Mouse (Mus musculus) lung, adult 2 months (tissue): ENCODE results near the gene Scn11a.

ENCODE experiments used
- CTCF ChIP-seq: fragments of 200-500 bp; IDR thresholded peaks from 2 replicates; pipeline ENCODE4 v1.5.1; 2011; ENCODE audit warnings: mild to moderate bottlenecking, low read length, control low read depth; ENCODE audit not compliant: insufficient read depth
- POLR2A ChIP-seq: fragments of 200-500 bp; IDR thresholded peaks from 2 replicates; pipeline ENCODE4 v1.6.1; 2011; ENCODE audit warnings: low read depth, mild to moderate bottlenecking, control low read depth, low read length, borderline replicate concordance; ENCODE audit errors: extremely low read depth

DNA sequence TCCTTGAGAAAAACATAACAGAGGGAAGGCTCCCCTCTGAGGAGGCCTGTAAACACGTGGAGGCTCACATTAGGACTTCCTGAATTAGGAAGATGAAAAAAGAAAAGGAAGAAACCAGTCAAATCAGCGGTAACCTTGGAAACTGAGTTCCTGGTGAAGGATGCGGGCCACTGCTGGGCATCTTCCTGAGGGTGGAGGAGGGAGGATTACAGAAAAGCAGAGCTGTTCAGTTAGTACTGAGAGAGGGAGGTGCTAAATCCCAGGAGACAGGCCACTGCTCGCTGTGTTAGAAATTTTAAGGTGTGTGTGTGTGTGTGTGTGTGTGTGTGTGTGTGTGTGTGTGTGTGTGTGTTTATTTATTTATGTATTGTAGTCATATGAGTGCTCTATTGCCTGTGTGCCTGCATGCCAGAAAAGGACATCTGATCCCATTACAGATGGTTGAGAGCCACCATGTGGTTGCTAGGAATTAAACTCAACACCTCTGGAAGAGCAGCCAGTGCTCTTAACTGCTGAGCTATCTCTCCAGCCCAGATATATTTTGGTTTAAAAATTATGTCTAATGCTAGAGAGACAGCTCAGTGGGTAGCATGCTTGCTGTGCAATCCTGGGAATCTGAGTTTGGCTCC is 17.4 kb upstream of the Scn11a start:
- TF ChIP-seq CTCF (no peak), POLR2A (no peak)
